8 mouse cellular contexts compared by ENCODE assay signal in genomic region chr16:44745471-44745865, GRCm38 (mm10). TPM values are rescaled to one million over a fixed set of nuclear protein-coding genes. Genes with fewer than 3 reads are reported as not detected.
DNase-seq lines count a peak whose midpoint lies in the region; ATAC-seq and TF ChIP-seq lines count a peak whose summit lies in the region.

No protein-coding gene starts in this region.

- ATAC-seq in lung, embryonic 15.5 days (ENCODE audit: borderline replicate concordance, extremely low read depth, low FRiP score, low TSS enrichment): 0 out of 2 replicates have a peak, but pooled peaks have one; percentile 2
- ATAC-seq in embryonic facial prominence, embryonic 14.5 days (ENCODE audit: low read depth): no peak
- ATAC-seq in intestine, postnatal 0 days: peak; percentile 19
- ATAC-seq in neural tube, embryonic 13.5 days (ENCODE audit: low read depth): peak; percentile 23

- peaks cover 18% of the 10 kb centered on the region for H3K4me1 ChIP-seq in lung, embryonic 15.5 days
- peaks cover 8% of the 10 kb centered on the region for H3K4me1 ChIP-seq in embryonic facial prominence, embryonic 14.5 days (ENCODE audit: control insufficient read depth, insufficient read depth, low read length)
- 0 out of 2 replicates have a peak, but pooled peaks cover 7% of the 10 kb centered on the region for H3K4me1 ChIP-seq in intestine, postnatal 0 days (replicated peaks; ENCODE audit: control insufficient read depth, insufficient read depth, low read length)
- H3K4me1 ChIP-seq in neural tube, embryonic 13.5 days (replicated peaks): peaks cover 22% of the 10 kb centered on the region

- peak overlapping the region; percentile 87 for H3K4me3 ChIP-seq in lung, embryonic 15.5 days
- peak overlapping the region; percentile 74 for H3K4me3 ChIP-seq in embryonic facial prominence, embryonic 14.5 days (ENCODE audit: low read depth, low read length)
- H3K4me3 ChIP-seq in intestine, postnatal 0 days (ENCODE audit: low read depth, low read length): peak overlapping the region; percentile 78
- peak overlapping the region; percentile 66 for H3K4me3 ChIP-seq in neural tube, embryonic 13.5 days

- 4% methylated on average over 14 of the region's 14 CpGs for WGBS in lung, embryonic 15.5 days
- WGBS in embryonic facial prominence, embryonic 14.5 days: 5% methylated on average over 14 of the region's 14 CpGs
- WGBS in intestine, postnatal 0 days: 5% methylated on average over 14 of the region's 14 CpGs
- WGBS in neural tube, embryonic 13.5 days: 9% methylated on average over 14 of the region's 14 CpGs

- H3K4me2 ChIP-seq in lung, embryonic 15.5 days: peak overlapping the region; percentile 67
- H3K4me2 ChIP-seq in embryonic facial prominence, embryonic 14.5 days (ENCODE audit: low read depth, low read length): peak overlapping the region; percentile 83
- H3K4me2 ChIP-seq in intestine, postnatal 0 days (replicated peaks; ENCODE audit: low read depth): peak overlapping the region; percentile 77
- H3K4me2 ChIP-seq in neural tube, embryonic 13.5 days: peak overlapping the region; percentile 85

- DNase-seq in lung, postnatal 25 days (ENCODE audit: low spot score): no peak
- DNase-seq in embryonic facial prominence, embryonic 14.5 days (ENCODE audit: low spot score): peak; percentile 16
- DNase-seq in left cerebral cortex, postnatal 14 days (ENCODE audit: low spot score in 2 of 2): no peak
- DNase-seq in cerebellum, postnatal 10 days: no peak
- no peak for DNase-seq in thymus, adult 18-20 months

- no peaks in the 10 kb centered on the region for H3K9me3 ChIP-seq in lung, embryonic 15.5 days
- H3K9me3 ChIP-seq in embryonic facial prominence, embryonic 14.5 days (ENCODE audit: control insufficient read depth, low read length): no peaks in the 10 kb centered on the region
- H3K9me3 ChIP-seq in intestine, postnatal 0 days (ENCODE audit: control insufficient read depth): no peaks in the 10 kb centered on the region
- no peaks in the 10 kb centered on the region for H3K9me3 ChIP-seq in neural tube, embryonic 13.5 days

- peak overlapping the region; percentile 96 for H3K27ac ChIP-seq in lung, embryonic 15.5 days
- H3K27ac ChIP-seq in embryonic facial prominence, embryonic 14.5 days (replicated peaks; ENCODE audit: low read depth, low read length): peak overlapping the region; percentile 95
- peak overlapping the region; percentile 96 for H3K27ac ChIP-seq in intestine, postnatal 0 days (ENCODE audit: low read depth, low read length)
- peak overlapping the region; percentile 93 for H3K27ac ChIP-seq in neural tube, embryonic 13.5 days (replicated peaks)

- H3K36me3 ChIP-seq in lung, embryonic 15.5 days: peaks cover 14% of the 10 kb centered on the region
- H3K36me3 ChIP-seq in embryonic facial prominence, embryonic 14.5 days (ENCODE audit: control insufficient read depth, insufficient read depth, low read length): peaks cover 18% of the 10 kb centered on the region
- H3K36me3 ChIP-seq in intestine, postnatal 0 days (ENCODE audit: control insufficient read depth, insufficient read depth): peaks cover 8% of the 10 kb centered on the region
- H3K36me3 ChIP-seq in neural tube, embryonic 13.5 days: peaks cover 11% of the 10 kb centered on the region

- no peak for TF ChIP-seq CTCF in intestine, postnatal 0 days (IDR thresholded peaks at IDR 0.05; ENCODE audit: low read depth)

- H3K27me3 ChIP-seq in lung, embryonic 15.5 days: no peaks in the 10 kb centered on the region
- H3K27me3 ChIP-seq in embryonic facial prominence, embryonic 14.5 days (replicated peaks; ENCODE audit: control insufficient read depth, insufficient read depth, low read length): no peaks in the 10 kb centered on the region
- no peaks in the 10 kb centered on the region for H3K27me3 ChIP-seq in intestine, postnatal 0 days (replicated peaks; ENCODE audit: control insufficient read depth, insufficient read depth, low read length)
- H3K27me3 ChIP-seq in neural tube, embryonic 13.5 days: no peaks in the 10 kb centered on the region

- intact Hi-C loops in left cerebral cortex, postnatal 14 days (cut with DNase I): loop anchor here (10.0 kb wide), 1 partner anchor 659 kb away; the partner anchor contains the start of gene Cd200

- H3K9ac ChIP-seq in lung, embryonic 15.5 days: peak overlapping the region; percentile 62
- H3K9ac ChIP-seq in embryonic facial prominence, embryonic 14.5 days (ENCODE audit: low read depth, low read length): peak overlapping the region; percentile 86
- H3K9ac ChIP-seq in intestine, postnatal 0 days (ENCODE audit: low read depth, low read length): peak overlapping the region; percentile 84
- peak overlapping the region; percentile 83 for H3K9ac ChIP-seq in neural tube, embryonic 13.5 days

RNA-seq across cellular contexts. Expression of gene Gtpbp8, which starts 0.7 kb away (rescaled TPM):
- 25.9 and 31.3 TPM in 2 replicates for polyA plus RNA-seq in lung, embryonic 15.5 days (2015; fragmentation: Nextera tagmentation; extraction: Ambion mirVana)
- polyA plus RNA-seq in embryonic facial prominence, embryonic 14.5 days (2014; fragmentation: Nextera tagmentation; extraction: Ambion mirVana): 27.8 and 30.3 TPM in 2 replicates
- polyA plus RNA-seq in intestine, postnatal 0 days (2015; fragmentation: Nextera tagmentation; extraction: Ambion mirVana): 21.5 and 24.5 TPM in 2 replicates
- 36.9 and 38.7 TPM in 2 replicates for polyA plus RNA-seq in neural tube, embryonic 13.5 days (2015; fragmentation: Nextera tagmentation; extraction: Ambion mirVana)
- 10 to 100 TPM; 25.7 to 28.1 TPM for total RNA-seq in left cerebral cortex, postnatal 14 days (2021)

RNA-seq across cellular contexts. Expression of gene Cd200r1, which starts 20.1 kb away (rescaled TPM):
- polyA plus RNA-seq in lung, embryonic 15.5 days (2015; fragmentation: Nextera tagmentation; extraction: Ambion mirVana): 1.3 and 1.5 TPM in 2 replicates
- polyA plus RNA-seq in embryonic facial prominence, embryonic 14.5 days (2014; fragmentation: Nextera tagmentation; extraction: Ambion mirVana): 1.5 and 2.1 TPM in 2 replicates
- 0.56 and 0.69 TPM in 2 replicates for polyA plus RNA-seq in intestine, postnatal 0 days (2015; fragmentation: Nextera tagmentation; extraction: Ambion mirVana)
- polyA plus RNA-seq in neural tube, embryonic 13.5 days (2015; fragmentation: Nextera tagmentation; extraction: Ambion mirVana): 0.62 and 0.81 TPM in 2 replicates
- under 1 TPM; 0.59 to 0.90 TPM for total RNA-seq in left cerebral cortex, postnatal 14 days (2021)

RNA-seq across cellular contexts. Expression of gene Nepro, which starts 21.4 kb away (rescaled TPM):
- 9.5 and 9.8 TPM in 2 replicates for polyA plus RNA-seq in lung, embryonic 15.5 days (2015; fragmentation: Nextera tagmentation; extraction: Ambion mirVana)
- 7.9 and 8.8 TPM in 2 replicates for polyA plus RNA-seq in embryonic facial prominence, embryonic 14.5 days (2014; fragmentation: Nextera tagmentation; extraction: Ambion mirVana)
- polyA plus RNA-seq in intestine, postnatal 0 days (2015; fragmentation: Nextera tagmentation; extraction: Ambion mirVana): 2.2 and 2.3 TPM in 2 replicates
- polyA plus RNA-seq in neural tube, embryonic 13.5 days (2015; fragmentation: Nextera tagmentation; extraction: Ambion mirVana): 4.2 and 5.9 TPM in 2 replicates
- total RNA-seq in left cerebral cortex, postnatal 14 days (2021): 1 to 10 TPM; 4.0 to 4.5 TPM
